Mouse (Mus musculus) limb, embryonic 12.5 days (tissue): Measurements from ENCODE around the gene Gale. TPM values are rescaled to one million over a fixed set of nuclear protein-coding genes. Genes with fewer than 3 reads are reported as not detected.
"Not testable (repeated sequence)": the region's sequence is repeated elsewhere in the genome, so short reads cannot be mapped to it uniquely, and the experiment has no call there.

ENCODE experiments used
- ATAC-seq: fragments of 200-750 bp; cut with Nextera tagmentation; 2 replicates; pipeline ENCODE4 v1.8.0; 2017; ENCODE audit warnings: low read depth, moderate TSS enrichment; ENCODE audit not compliant: insufficient number of reproducible peaks, insufficient read depth, low FRiP score, low TSS enrichment
- H3K27ac ChIP-seq: fragments of 300-500 bp; sonication (generic); 2 replicates; pipeline ENCODE4 v1.5.1; 2016; ENCODE audit warnings: mild to moderate bottlenecking, moderate library complexity
- H3K27me3 ChIP-seq: fragments of 300-500 bp; sonication (generic); 2 replicates; pipeline ENCODE4 v1.6.1; 2016; ENCODE audit warnings: mild to moderate bottlenecking, moderate library complexity
- H3K36me3 ChIP-seq: fragments of 300-500 bp; sonication (generic); 2 replicates; pipeline ENCODE4 v1.6.1; 2016; ENCODE audit warnings: mild to moderate bottlenecking, moderate library complexity
- H3K4me1 ChIP-seq: fragments of 300-500 bp; sonication (generic); replicated peaks from 2 replicates; pipeline ENCODE4 v1.6.1; 2016
- H3K4me2 ChIP-seq: fragments of 300-500 bp; sonication (generic); 2 replicates; pipeline ENCODE4 v1.6.1; 2016; ENCODE audit warnings: mild to moderate bottlenecking, moderate library complexity
- H3K4me3 ChIP-seq: fragments of 300-500 bp; sonication (generic); replicated peaks from 2 replicates; pipeline ENCODE4 v1.5.1; 2016; ENCODE audit warnings: mild to moderate bottlenecking
- H3K9ac ChIP-seq: fragments of 300-500 bp; sonication (generic); replicated peaks from 2 replicates; pipeline ENCODE4 v1.6.1; 2016; ENCODE audit warnings: mild to moderate bottlenecking, moderate library complexity
- H3K9me3 ChIP-seq: fragments of 300-500 bp; sonication (generic); 2 replicates; pipeline ENCODE4 v1.6.1; 2016; ENCODE audit warnings: mild to moderate bottlenecking, moderate library complexity
- WGBS: fragments of 180-500 bp; shearing (Covaris S2); methylation state at CpG from one replicate; pipeline ENCODE4 v1.1.7; 2016; 5-methylcytosine and 5-hydroxymethylcytosine counted together
- polyA plus RNA-seq: library from polyadenylated mRNA; unstranded; fragments of >200 nt; fragmentation: Nextera tagmentation; extraction: Ambion mirVana; gene quantifications from 2 replicates; pipeline ENCODE4 v1.2.1, GENCODE M21; 2016

The Gale gene
- polyA plus RNA-seq, 1 experiment from 2014 or later = 32.1 TPM

GRCm38 (mm10) chr4:135928376-135928775, 35.2 kb upstream of the Gale start:
- Histone ChIP-seq H3K27me3 (no peaks in the 10 kb centered on the region), H3K9me3 (no peaks in the 10 kb centered on the region), H3K4me3 (no peak overlapping the region), H3K4me2 (no peak overlapping the region), H3K4me1 (no peaks in the 10 kb centered on the region), H3K27ac (no peak overlapping the region), H3K9ac (no peak overlapping the region), H3K36me3 (peaks cover 42% of the 10 kb centered on the region)
- no peak for ATAC-seq
- 77% methylated on average over 9 of the region's 9 CpGs for WGBS

GRCm38 (mm10) chr4:135929405-135929804, 34.1 kb upstream of the Gale start:
- ATAC-seq = no peak
- Histone ChIP-seq H3K9ac (no peak overlapping the region), H3K4me2 (no peak overlapping the region), H3K4me1 (no peaks in the 10 kb centered on the region), H3K4me3 (no peak overlapping the region), H3K9me3 (no peaks in the 10 kb centered on the region), H3K27me3 (no peaks in the 10 kb centered on the region), H3K36me3 (peaks cover 45% of the 10 kb centered on the region), H3K27ac (no peak overlapping the region)
- WGBS = 94% methylated on average over 5 of the region's 5 CpGs

GRCm38 (mm10) chr4:135929828-135930227, 33.7 kb upstream of the Gale start:
- Histone ChIP-seq H3K9me3 (no peaks in the 10 kb centered on the region), H3K36me3 (peaks cover 48% of the 10 kb centered on the region), H3K27me3 (no peaks in the 10 kb centered on the region), H3K9ac (no peak overlapping the region), H3K4me3 (no peak overlapping the region), H3K27ac (no peak overlapping the region), H3K4me2 (no peak overlapping the region), H3K4me1 (no peaks in the 10 kb centered on the region)
- WGBS = 89% methylated on average over 9 of the region's 9 CpGs
- ATAC-seq = no peak

- H3K9ac ChIP-seq = no peak overlapping the region
- H3K4me3 ChIP-seq = no peak overlapping the region
- H3K27ac ChIP-seq = no peak overlapping the region
- WGBS = 90% methylated on average over 8 of the region's 8 CpGs
- no peaks in the 10 kb centered on the region for H3K4me1 ChIP-seq
- ATAC-seq = no peak
- no peaks in the 10 kb centered on the region for H3K9me3 ChIP-seq
- no peaks in the 10 kb centered on the region for H3K27me3 ChIP-seq
- H3K4me2 ChIP-seq = no peak overlapping the region
- H3K36me3 ChIP-seq = peaks cover 51% of the 10 kb centered on the region
Observed at GRCm38 (mm10) chr4:135930239-135930638, 33.3 kb upstream of the Gale start.

- H3K27ac ChIP-seq = no peak overlapping the region
- WGBS = 64% methylated on average over 5 of the region's 5 CpGs
- no peaks in the 10 kb centered on the region for H3K4me1 ChIP-seq
- H3K27me3 ChIP-seq = no peaks in the 10 kb centered on the region
- no peak for ATAC-seq
- no peaks in the 10 kb centered on the region for H3K9me3 ChIP-seq
- no peak overlapping the region for H3K9ac ChIP-seq
- H3K4me3 ChIP-seq = no peak overlapping the region
- H3K4me2 ChIP-seq = no peak overlapping the region
- H3K36me3 ChIP-seq = peaks cover 42% of the 10 kb centered on the region
Observed at GRCm38 (mm10) chr4:135931832-135932231, 31.7 kb upstream of the Gale start.

GRCm38 (mm10) chr4:135934708-135935500, 28.6 kb upstream of the Gale start:
- H3K4me1 ChIP-seq = no peaks in the 10 kb centered on the region
- no peaks in the 10 kb centered on the region for H3K27me3 ChIP-seq
- peaks cover 53% of the 10 kb centered on the region for H3K36me3 ChIP-seq
- H3K4me2 ChIP-seq = no peak overlapping the region
- no peak for ATAC-seq
- H3K27ac ChIP-seq = no peak overlapping the region
- H3K9ac ChIP-seq = no peak overlapping the region
- 80% methylated on average over 12 of the region's 12 CpGs for WGBS
- H3K4me3 ChIP-seq = no peak overlapping the region
- no peaks in the 10 kb centered on the region for H3K9me3 ChIP-seq

GRCm38 (mm10) chr4:135935502-135935901, 28.0 kb upstream of the Gale start:
- no peak overlapping the region for H3K4me2 ChIP-seq
- no peaks in the 10 kb centered on the region for H3K4me1 ChIP-seq
- no peak for ATAC-seq
- H3K4me3 ChIP-seq = no peak overlapping the region
- no peaks in the 10 kb centered on the region for H3K27me3 ChIP-seq
- peaks cover 56% of the 10 kb centered on the region for H3K36me3 ChIP-seq
- no peak overlapping the region for H3K27ac ChIP-seq
- no peaks in the 10 kb centered on the region for H3K9me3 ChIP-seq
- 81% methylated on average over 5 of the region's 5 CpGs for WGBS
- no peak overlapping the region for H3K9ac ChIP-seq

DNA sequence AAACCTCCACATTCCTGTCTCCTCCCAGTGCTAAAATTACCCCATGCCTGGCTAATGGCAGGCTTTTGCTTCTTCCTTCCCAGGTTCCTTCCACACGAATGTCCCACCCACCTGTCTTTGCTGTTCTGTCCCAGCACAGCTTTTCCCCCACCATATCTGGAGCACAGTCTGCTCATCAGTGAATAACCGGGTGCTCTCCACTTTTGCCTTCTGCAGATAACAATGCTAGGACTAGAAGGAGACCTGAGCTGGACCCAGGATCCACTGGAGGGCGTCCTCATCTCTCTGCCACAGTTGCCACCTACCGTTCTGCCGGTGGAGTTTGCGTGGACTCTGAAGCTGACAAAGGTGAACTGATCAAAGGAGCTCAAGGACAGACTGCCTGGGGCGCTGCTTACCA, 24.7 kb upstream of the Gale start:
- Histone ChIP-seq H3K27me3 (no peaks in the 10 kb centered on the region), H3K4me1 (no peaks in the 10 kb centered on the region), H3K27ac (no peak overlapping the region), H3K36me3 (peaks cover 42% of the 10 kb centered on the region), H3K9me3 (peaks cover 3% of the 10 kb centered on the region; the same call in 1 of the 2 replicates), H3K9ac (no peak overlapping the region), H3K4me3 (no peak overlapping the region), H3K4me2 (no peak overlapping the region)
- ATAC-seq = no peak
- WGBS = 74% methylated on average over 7 of the region's 7 CpGs

GRCm38 (mm10) chr4:135941026-135941425, 22.5 kb upstream of the Gale start:
- ATAC-seq, H3K27me3 ChIP-seq, H3K4me3 ChIP-seq, H3K9me3 ChIP-seq, H3K27ac ChIP-seq, H3K4me2 ChIP-seq, H3K9ac ChIP-seq, H3K4me1 ChIP-seq: not testable (repeated sequence)
- H3K36me3 ChIP-seq = peaks cover 26% of the 10 kb centered on the region
- WGBS = 83% methylated on average over 8 of the region's 8 CpGs

GRCm38 (mm10) chr4:135942193-135942592, 21.3 kb upstream of the Gale start:
- H3K4me3 ChIP-seq = no peak overlapping the region
- H3K27me3 ChIP-seq = no peaks in the 10 kb centered on the region
- no peak for ATAC-seq
- H3K36me3 ChIP-seq = peaks cover 23% of the 10 kb centered on the region
- peaks cover 3% of the 10 kb centered on the region; the same call in 1 of the 2 replicates for H3K9me3 ChIP-seq
- 90% methylated on average over 6 of the region's 6 CpGs for WGBS
- no peak overlapping the region for H3K9ac ChIP-seq
- 0 out of 2 replicates have a peak, but pooled peaks cover 7% of the 10 kb centered on the region for H3K4me1 ChIP-seq
- no peak overlapping the region for H3K4me2 ChIP-seq
- H3K27ac ChIP-seq = no peak overlapping the region

GRCm38 (mm10) chr4:135943389-135943788, 20.1 kb upstream of the Gale start:
- Histone ChIP-seq H3K27ac (no peak overlapping the region), H3K9me3 (peaks cover 3% of the 10 kb centered on the region; the same call in 1 of the 2 replicates), H3K4me3 (no peak overlapping the region), H3K9ac (no peak overlapping the region), H3K36me3 (peaks cover 22% of the 10 kb centered on the region), H3K4me1 (0 out of 2 replicates have a peak, but pooled peaks cover 12% of the 10 kb centered on the region), H3K4me2 (no peak overlapping the region), H3K27me3 (no peaks in the 10 kb centered on the region)
- WGBS = 62% methylated on average over 4 of the region's 4 CpGs
- no peak for ATAC-seq

DNA sequence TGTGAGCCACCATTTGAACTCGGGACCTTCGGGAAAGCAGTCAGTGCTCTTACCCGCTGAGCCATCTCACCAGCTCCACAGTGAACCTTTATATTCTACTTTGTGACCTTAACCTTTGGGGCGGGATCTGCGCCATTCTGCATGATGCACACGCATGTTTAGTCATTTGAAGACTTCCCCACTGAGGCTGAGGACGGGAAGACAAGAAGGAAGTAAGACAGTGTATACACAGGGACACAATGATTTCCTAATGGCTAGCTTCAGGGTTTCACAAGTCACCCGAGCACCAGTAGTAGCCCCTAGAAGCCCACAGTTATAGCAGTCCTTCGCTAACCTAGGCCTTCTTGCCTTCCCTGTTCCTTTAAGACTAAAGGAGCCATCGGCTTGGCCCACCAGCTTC, 17.8 kb upstream of the Gale start:
- ATAC-seq = no peak
- WGBS = 78% methylated on average over 10 of the region's 10 CpGs
- peaks cover 11% of the 10 kb centered on the region for H3K36me3 ChIP-seq
- peak overlapping the region; percentile 85 for H3K4me3 ChIP-seq
- H3K27ac ChIP-seq = no peak overlapping the region
- H3K4me1 ChIP-seq = 0 out of 2 replicates have a peak, but pooled peaks cover 12% of the 10 kb centered on the region
- H3K27me3 ChIP-seq = no peaks in the 10 kb centered on the region
- H3K9me3 ChIP-seq = peaks cover 3% of the 10 kb centered on the region; the same call in 1 of the 2 replicates
- peak overlapping the region; percentile 79; the same call in 1 of the 2 replicates for H3K9ac ChIP-seq
- H3K4me2 ChIP-seq = peak overlapping the region; percentile 84
